Mouse (Mus musculus) embryo, embryonic 11.5 days (tissue): ENCODE measurements around the gene Soat2.

Experiments used
- DNase-seq: peaks from one replicate; pipeline ENCODE4 v3.0.0-alpha.2; 2012; ENCODE audit warnings: low read depth, low spot score

Gene Soat2

DNA sequence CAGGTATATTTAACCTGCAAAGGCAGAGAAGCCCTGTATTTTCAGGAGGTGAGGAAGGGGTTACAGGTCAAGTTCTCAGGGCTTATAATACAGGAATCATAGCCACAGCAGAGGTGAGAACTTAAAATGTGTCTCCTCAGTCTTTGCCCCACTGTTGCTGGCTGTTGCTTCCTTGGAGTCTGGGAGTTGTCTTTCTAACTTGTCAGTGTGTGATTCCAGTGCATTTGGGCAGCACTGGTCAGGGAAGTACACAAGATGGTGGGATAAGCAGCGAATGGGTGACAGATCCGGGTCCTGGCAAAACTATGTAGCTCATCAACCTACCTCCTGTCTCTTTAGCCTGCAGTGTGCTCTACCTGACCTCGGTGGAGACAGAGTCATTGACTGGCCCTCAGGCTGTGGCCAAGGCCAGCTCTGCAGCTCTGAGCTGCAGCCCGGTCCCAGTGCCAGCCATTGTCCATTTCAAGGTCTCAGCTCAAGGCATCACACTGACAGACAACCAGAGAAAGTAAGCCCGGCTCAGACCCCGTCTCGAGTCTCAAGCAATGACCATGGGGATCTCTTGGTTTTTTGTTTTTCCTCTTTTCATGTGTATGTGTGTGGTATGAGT, 35.6 kb upstream of the Soat2 start:
- DNase-seq, result no peak

DNA sequence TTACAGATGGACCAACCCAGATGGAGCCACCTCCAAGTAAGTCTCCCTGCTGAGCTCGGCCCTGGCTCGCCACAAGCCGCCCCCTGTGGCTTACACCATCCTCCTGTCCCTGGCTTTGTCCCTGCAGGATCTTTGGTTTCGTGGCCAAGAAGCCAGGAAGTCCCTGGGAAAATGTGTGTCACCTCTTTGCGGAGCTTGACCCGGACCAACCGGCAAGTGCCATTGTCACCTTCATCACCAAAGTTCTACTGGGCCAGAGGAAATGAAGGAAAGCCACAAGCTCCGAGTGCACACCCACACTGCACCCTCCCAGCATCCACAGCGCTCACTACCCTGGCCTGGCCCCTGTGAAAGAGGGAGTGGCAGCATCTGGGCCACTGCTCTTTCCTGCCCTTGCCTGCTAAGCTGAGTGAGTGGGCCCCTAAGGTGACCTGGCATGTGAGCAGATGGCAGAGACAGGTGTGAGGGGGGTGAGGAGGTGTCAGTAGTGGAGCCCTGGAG, 34.5 kb upstream of the Soat2 start:
- DNase-seq, result no peak

DNA sequence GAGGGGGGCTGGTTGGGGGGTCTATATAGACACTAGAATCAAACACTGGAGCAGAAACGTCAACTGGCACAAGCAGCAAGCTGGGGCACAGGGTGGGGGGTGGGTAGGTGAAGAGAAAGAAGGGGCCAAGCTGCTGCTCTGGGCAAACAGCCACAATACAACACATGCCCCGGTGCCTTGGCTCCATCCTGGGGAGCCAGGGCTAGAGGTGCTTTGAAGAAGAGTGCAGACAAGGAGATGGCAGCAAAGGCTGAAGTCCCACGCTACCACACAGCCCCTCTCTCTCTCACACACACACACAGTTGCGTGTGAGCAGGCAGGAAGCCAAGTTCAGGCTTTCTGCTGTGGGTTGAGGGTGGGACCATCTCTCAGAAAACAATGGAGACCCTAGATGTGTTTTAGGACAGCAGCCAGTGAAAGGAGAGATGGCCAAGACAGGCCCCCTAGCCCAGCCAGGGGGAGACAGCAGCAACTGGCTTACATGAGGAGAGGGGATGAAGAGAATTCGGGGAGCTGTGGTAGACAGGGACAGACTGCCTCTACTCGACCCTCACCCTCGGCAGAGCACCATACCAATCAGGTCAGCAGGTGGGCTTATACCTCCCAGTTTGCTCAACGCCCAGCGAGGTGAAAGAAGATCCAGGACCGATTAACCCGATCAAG, 33.4 kb upstream of the Soat2 start:
- DNase-seq, result no peak

DNA sequence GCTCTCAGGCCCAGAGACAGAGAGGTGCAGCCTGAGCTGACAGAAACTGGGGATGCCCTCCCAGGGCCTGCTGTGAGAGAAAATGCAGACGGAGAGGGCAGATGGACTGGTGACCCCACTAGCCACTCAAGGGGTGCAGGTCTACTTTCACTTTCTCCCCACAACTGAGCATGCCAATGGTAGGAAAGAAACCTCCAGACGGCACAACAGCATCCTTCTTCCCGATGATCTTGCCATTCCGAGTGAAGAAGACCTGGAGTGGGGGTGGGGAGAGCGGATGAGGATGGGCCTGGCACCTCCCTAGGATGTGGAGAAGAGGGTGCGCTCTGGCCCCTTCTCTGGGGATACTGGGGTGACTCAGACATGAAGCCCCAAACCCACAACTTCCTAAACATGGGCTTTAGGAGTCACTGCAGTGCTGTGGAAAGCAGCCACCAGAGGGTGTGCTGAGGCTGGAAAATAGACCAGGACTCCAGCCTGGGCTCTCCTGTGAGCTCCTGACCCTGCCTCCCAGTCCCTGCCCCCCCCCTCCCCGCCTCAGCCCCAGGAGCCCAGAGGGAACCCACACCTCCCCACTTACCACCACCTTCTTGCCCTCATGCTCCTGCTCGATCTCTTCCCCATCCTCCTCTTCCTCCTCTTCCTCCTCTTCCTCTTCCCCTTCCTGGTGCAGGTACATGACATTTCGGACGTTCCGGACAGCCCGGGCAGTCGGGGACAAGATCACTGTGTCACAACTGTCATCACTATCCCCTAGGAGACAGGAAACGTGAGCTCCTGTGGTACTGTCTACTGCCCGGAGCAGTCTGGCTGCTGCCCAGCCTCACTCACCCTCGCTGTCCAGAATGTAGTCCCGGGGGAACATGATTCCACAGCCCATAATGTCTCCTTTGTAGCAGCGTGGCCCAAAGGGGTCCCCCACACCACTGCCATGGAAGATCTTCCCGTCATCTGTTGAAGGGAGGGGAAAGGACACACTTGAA, 32.6 kb upstream of the Soat2 start:
- DNase-seq, result no peak

DNA sequence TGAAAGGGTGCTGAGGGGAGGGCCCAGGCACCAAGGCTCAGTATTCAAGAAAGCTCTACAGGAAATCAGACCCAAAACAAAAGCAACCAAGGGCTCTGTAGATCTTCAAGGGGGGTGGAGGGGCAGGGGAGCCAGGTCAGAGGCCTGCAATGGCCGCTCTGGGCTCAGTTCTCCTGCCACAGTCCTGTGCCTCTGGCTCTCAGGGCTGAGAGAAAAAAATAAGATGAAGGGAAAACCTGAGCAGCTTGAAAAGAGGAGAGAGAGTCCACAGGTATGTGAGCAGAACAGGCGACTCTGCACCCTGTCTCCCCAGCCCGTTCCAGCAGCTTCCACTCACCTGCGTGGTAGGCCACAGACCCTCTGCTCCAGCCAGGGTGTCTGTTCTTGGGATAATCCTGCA, 31.7 kb upstream of the Soat2 start:
- DNase-seq, result no peak

DNA sequence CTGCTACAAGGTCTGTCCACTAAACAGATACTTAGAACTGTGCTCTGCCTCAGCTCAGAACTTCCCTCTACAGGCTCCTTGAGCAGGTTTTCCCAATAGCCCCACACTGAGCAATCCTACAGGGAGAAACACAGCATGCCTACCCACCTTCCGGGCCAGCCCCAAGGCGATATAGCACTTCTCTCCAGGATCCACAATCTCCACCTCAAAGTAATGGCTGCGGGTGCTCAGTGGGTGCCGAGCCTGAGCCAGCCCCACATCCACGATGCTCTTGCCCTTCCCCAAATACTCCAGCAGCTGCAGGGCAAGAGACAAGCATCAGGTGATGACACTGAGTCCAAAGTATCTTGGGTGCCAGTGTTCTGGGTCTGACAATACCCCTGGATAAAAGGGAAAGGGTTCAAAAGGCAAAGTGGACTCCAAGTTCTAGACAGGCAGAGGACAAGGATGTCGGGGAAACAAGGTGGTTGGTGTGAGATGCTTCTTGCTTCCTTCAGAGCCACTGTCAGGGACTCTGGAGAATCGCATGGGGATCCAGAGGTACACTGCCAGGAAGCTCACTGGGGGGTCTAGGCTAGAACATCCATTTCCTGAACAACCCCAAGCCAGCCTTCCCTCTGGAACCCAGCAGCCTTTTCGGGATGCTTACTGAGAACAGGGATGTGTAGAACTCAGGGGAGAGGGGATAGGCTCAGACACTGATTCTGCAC, 31.1 kb upstream of the Soat2 start:
- DNase-seq, result no peak

DNA sequence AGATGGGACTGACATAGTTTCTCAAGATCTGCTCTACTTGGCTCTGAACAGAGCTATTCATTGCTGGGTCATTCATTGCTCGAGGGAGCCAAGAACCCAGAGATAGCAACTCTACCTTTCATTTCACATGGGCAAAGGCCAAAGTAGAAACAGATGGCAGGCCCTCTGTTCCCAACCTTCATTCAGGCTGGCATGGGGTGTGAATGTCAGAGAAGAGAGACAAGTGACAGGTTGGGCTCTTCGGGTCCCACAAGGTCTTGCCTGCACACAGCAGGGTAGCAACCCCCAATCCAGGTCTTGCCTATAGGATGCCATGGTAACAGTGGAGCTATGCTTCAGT, 30.5 kb upstream of the Soat2 start:
- DNase-seq, result no peak

DNA sequence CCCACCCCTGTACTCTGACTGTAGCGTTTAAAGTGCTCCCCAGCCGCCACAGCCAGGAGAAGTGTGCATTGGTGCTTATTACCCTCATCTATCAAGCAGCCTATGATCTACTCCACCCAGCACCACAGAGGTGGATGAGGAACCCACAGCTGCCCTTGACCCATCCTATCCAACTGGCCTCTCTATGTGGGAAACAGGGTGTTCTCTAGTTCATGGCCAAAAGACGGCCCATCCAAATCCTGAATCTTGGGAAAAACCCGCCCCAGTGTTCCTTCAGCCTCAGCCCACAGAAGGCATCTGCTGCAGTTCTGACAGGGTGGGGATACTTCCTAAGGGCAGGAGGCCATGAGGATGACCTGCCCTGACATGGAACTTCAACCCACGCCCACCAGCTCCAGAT, 29.8 kb upstream of the Soat2 start:
- DNase-seq, result no peak

DNA sequence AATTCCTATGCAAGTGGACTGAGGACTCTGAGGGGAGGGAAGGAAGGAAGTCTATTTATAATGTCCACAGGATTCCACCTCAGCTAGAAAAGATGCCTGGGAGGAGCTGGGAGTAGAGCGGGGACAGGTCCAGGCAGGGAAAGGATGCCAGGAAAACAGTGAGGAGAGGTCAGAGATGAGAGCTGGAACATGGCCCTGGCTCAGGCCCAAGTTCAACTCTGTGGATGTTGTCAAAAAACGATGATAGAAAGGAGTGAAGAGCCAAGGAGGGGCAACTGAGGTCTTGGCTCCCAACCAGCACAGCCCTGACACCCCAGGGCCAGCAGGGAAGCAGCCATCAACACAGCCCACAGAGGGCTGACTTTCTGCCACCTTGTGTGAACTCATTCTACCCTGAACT, 24.0 kb upstream of the Soat2 start:
- no peak for DNase-seq

DNA sequence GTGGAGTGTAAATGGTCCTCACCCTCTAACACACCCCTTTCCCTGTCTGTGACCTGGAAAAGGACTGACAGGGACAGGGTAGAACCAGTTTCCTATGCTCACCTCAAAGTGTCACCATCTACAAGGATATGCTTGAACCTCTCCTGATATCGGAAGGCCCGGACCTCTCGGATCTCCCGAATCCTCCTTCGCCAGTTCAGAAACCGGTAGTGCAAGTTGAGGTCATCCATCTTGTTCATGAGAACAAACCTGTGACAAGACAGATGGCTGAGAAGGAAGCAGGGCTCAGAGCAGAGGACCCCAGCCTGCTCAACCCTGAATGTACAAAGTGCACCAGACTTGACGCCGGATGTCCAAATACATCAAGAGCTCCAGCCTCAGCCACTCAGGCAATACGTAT, 17.0 kb upstream of the Soat2 start:
- DNase-seq, result no peak

DNA sequence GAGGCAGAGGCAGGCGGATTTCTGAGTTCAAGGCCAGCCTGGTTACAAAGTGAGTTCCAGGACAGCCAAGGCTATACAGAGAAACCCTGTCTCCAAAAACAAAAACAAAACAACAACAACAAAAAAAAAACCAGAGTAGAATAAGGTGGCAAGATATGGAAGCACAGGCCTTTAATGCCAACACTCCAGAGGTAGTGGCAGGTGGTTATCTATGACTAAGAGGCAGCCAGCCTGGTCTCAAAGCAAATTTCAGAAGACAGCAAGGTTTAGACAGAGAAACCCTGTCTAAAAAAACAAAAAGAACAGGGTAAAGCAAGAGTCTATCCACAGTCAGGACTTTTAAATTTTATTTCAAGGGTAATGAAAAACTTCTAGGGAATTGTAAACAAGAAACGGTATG, 15.6 kb upstream of the Soat2 start:
- no peak for DNase-seq

DNA sequence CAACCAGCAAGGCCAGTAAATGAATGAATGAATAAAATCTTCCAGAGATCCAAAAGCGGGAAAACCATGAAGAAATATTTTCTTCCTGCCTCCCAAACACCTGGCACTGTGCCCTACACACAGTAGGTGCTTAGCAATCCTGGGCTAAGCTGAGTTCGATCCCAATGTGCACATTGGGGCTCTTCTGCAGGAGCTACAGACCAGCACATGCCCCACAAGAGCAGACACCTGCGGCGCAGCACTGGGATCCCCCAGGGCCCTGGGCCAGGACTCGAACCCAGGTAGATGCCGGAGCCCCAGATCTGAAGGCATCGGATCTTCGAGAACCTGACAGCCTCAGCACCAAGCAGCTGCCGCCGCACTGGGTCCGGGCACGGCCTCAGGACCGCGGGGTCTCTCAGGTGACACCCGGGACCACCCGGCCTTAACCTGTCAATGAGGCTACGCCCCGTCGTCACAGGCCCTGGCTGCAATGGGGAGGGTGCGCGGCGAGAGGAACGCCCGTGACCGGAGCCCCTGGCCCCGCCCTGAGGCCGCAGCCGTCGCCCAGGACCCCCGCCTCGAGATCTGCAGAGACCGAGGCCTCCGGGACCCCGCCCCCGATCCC, 14.7 kb upstream of the Soat2 start:
- DNase-seq, result no peak

DNA sequence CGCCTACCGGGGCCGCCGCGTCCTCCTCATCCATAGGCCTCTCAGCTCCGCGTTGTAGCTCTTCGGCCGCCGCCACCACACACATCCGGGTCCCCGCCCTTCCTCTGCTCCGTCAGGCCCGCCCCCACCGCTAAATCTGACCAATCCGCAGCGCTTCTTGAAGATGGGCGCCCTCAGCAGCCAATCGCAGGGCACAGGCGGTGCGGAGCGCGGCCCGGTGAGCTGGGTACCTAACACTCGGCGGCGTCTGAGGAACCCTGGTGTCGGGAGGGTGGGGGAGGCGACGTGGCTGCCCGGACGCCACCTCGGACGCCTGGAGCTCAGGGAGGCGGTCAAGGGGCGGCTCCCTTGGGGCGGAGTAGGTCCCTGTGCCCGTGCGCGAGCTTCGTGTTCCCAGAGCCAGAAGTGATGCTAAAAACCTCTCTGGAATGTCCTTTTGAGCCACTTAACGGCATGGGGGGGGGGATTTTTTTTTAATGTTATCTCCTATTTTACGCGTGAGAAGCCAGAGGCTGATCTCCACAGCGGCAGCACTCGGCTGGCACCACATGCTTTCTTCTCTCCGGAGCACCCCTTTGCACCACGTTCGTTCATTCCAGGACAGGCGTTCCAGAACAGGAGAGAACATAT, 14.1 kb upstream of the Soat2 start, which contains the start of gene Spryd3:
Gene Spryd3, minus strand, starts transcription at position 106 of the 630 bp plus-strand sequence.
- DNase-seq, result peak; percentile 91

DNA sequence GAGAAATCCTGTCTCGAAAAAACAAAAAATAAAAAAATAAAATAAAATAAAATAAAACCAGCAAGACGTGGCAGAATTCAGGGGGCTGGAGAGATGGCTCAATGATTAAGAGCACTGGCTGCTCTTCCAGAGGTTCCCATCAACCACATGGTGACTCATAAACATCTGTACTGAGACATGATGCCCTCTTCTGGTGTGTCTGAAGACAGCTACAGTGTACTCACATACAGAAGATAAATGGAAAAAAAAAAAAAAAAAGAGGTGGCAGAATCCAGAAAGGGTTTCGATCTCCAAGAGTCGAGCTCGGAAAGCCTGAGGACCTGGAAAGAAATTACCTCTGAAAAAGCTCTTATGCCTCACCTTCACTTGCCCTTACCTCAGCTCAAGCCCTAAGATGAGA, 9.2 kb upstream of the Soat2 start:
- no peak for DNase-seq

DNA sequence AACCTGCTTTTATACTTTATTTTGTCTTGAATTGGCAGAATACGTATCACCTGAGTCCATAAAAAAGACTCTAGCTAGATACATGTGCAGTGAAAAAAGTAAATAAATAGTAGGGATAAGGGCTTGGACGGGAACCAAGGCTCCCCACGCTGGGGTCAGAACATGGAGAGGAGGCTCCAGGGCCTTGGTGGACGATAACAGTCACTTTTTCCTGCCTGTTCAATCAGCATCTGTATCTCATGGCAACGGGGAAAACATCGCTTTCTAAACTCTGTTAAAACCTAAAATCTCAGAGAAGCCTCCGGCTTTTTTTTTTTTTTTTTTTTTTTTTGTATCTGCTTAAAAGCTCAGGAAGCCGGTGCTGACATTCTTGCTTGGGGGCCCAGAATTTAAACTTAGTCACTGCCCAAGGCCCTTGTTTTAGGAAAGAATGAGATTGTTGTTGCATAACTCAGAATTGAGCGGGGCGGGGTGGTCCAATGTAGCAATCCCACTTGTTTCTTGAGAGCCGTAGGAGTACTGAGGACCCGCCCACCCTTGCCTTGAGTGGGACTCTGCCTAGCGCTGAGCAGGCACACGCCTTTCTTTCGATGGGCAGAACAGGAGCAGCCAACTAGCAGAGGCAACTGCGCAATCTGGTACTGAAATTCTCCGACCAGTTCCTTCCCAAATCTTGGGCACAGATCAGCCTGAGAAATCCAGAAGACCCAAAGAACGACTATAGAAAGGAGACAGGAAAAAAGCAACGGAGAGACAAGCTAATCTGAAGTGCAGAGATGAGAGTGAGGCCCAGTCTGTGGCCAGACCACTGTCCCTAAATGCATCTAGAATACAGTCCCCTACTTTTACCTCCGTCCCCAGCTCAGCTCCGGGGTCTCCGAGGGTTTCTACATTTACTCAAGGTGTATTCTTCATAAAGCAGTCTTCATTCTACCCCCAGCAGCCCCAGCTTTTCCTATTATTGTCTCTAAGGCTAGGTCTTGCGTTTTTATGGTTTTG, 7.1 kb upstream of the Soat2 start:
- no peak for DNase-seq

DNA sequence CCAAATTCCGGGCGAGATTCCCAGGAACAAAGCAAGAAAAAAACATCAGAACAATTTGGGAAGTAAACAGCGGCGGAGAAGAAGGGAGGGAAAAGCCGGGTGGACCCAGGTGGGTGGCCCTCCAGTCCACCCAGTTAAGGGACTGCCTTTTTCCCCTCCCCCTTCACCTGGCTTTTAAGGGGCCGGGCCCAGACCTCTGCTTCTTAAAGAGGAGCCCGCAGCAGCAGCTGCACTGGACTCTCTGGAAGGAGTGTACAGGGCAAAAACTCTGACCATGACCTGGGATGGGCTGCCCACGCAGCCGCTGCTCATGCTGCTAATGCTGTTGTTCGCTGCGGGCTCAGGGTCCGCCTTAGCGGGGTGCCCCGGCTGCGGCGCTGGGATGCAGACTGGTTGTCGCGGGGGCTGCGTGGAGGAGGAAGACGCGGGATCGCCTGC, 6.0 kb upstream of the Soat2 start, which contains the start of gene Igfbp6:
Gene Igfbp6, plus strand, starts transcription at position 89 of the 438 bp plus-strand sequence.
- no peak for DNase-seq

DNA sequence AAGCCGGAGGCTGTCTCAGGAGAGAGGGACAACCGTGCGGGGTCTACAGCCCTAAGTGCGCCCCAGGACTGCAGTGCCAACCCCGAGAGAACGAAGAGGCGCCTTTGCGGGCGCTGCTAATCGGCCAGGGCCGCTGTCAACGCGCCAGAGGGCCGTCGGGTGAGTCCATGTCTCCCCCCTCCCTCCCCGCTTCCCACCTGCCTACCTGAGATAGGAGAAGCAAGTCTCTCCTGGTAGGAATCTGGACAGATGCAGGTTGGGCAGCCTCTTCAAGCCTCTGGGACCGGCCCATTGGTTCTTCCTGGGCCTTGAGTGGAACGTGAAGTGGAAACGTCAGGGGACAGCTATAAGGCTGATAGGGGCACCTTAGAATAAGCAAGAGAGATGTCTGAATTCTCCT, 5.6 kb upstream of the Soat2 start:
- DNase-seq, result no peak

DNA sequence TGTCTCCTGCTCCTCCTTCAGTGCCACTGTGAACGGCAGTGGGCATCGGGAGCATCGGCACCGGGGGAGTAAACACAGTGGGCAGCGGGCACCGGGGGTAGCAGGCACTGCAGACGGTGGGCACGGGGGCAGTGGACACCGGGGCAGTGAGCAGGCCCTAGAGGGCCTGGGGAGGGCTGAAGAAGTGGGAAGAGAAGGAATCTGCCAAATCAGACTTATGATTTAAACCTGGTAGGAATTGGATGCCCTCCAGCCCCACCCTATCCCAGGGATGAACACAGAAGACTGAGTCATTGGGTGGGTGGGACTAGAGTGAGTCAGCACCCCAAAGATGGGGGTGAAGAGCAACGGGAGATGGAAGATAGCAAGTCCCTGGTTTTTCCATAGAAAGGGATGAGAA, 5.0 kb upstream of the Soat2 start:
- DNase-seq, result no peak

DNA sequence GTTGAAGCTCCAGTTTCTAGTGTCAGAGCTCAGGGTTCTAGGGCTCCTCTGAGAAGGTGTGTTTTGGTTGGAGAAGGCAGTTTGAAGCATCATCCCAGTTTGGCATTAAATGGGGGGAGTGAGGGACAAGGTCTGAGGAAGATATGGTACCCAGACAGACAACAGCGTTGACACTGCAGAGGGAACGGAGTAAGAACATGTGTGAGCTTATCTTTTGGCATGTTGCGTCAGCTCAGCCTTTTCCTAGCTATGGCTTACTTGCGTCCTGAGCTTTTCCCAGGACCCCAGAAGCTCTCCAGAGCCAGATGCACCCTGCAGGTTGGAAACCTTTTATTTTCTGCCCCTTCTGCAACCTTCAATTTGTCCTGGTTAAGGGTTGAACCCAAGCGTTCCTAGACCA, 4.2 kb upstream of the Soat2 start:
- no peak for DNase-seq

DNA sequence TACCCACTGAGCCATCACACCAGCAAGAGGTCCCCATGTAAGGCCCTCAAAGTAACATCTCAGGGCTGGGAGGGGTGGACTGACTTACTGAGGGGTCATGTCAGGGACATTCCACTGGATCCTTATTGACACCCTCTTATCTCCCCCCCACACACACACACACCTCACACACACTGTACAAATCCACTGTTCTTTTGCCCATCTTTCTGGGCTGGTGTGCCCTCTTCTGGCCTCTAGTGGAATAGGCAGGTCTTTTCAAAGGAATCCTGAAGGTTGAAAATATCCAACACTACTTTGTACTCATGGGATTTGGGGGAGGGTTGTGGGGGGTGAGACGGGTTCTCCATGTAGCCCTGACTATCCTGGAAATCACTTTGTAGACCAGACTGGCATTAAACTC, 3.4 kb upstream of the Soat2 start:
- DNase-seq, result no peak
